21 mouse cellular contexts compared by ENCODE assay signal in the genomic region with DNA sequence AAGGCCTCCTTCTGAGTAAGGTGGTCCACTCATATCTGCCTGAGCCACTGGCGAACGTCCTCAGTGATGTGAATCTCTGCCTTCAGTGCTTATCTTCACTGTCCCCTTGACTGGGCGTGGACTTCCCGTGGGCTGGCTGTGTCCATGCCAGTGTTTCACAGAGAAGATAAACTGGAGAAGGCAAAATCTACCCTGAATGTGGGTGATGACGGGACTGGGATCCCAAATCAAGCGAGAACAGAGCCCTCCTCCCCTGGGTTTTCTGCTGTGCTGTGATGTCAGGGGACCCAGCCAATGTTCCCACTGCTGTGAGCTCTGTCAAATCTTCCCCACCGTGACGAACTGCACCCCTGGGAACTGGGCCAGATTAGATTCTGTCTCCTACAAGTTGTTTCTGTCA. TPM values are rescaled to one million over a fixed set of nuclear protein-coding genes. Genes with fewer than 3 reads are reported as not detected.
A peak's percentile ranks its signal among the peaks of the same experiment; 100 is the strongest.
DNase-seq lines count a peak whose midpoint lies in the region; ATAC-seq and TF ChIP-seq lines count a peak whose summit lies in the region.
"Had no signal": no experiment of that assay in that cellular context is flagged by ENCODE, and none has a peak within 500 bp of the region (broad histone marks: within the 10 kb centered on the region; RNA-seq: fewer than 3 reads in every experiment).

No protein-coding gene starts in this region.

- H3K9ac ChIP-seq in forebrain, embryonic 11.5 days (ENCODE audit: low read length): no peak overlapping the region
- no peak overlapping the region for H3K9ac ChIP-seq in forebrain, embryonic 16.5 days (replicated peaks; ENCODE audit: low read depth, low read length)
- peak overlapping the region; percentile 7; the same call in 1 of the 2 replicates for H3K9ac ChIP-seq in intestine, postnatal 0 days (ENCODE audit: low read depth, low read length)
- no peak overlapping the region for H3K9ac ChIP-seq in intestine, embryonic 16.5 days (ENCODE audit: low read depth, low read length)
- H3K9ac ChIP-seq in lung, embryonic 15.5 days: no peak overlapping the region
- H3K9ac ChIP-seq: forebrain, embryonic 13.5 days had no signal

- H3K4me3 ChIP-seq in forebrain, embryonic 11.5 days (ENCODE audit: low read depth, low read length): no peak overlapping the region
- no peak overlapping the region for H3K4me3 ChIP-seq in forebrain, embryonic 16.5 days (replicated peaks; ENCODE audit: low read length)
- H3K4me3 ChIP-seq in intestine, postnatal 0 days (ENCODE audit: low read depth, low read length): no peak overlapping the region
- H3K4me3 ChIP-seq in intestine, embryonic 16.5 days (ENCODE audit: low read length): no peak overlapping the region
- H3K4me3 ChIP-seq in lung, embryonic 15.5 days: no peak overlapping the region
- H3K4me3 ChIP-seq: forebrain, embryonic 13.5 days; megakaryocyte, embryonic 14.5 days had no signal

- WGBS in forebrain, embryonic 11.5 days: 80% methylated on average over 8 of the region's 8 CpGs
- WGBS in forebrain, embryonic 16.5 days: 67% methylated on average over 8 of the region's 8 CpGs
- WGBS in intestine, postnatal 0 days: 65% methylated on average over 8 of the region's 8 CpGs
- WGBS in intestine, embryonic 16.5 days: 66% methylated on average over 8 of the region's 8 CpGs
- WGBS in lung, embryonic 15.5 days: 44% methylated on average over 8 of the region's 8 CpGs

- no peak for TF ChIP-seq CTCF in intestine, postnatal 0 days (IDR thresholded peaks at IDR 0.05; ENCODE audit: low read depth)

- peak; percentile 29 for DNase-seq in forebrain, embryonic 11.5 days (ENCODE audit: low spot score)
- DNase-seq in neural tube, embryonic 10.5 days (ENCODE audit: extremely low spot score, low spot score): no peak
- DNase-seq: kidney, adult 9 months; kidney, postnatal 4 days; thymus, adult 2 months had no signal

- no peak overlapping the region for H3K4me2 ChIP-seq in forebrain, embryonic 11.5 days (ENCODE audit: low read depth, low read length, severe bottlenecking)
- no peak overlapping the region for H3K4me2 ChIP-seq in forebrain, embryonic 16.5 days (ENCODE audit: low read length)
- no peak overlapping the region for H3K4me2 ChIP-seq in intestine, postnatal 0 days (replicated peaks; ENCODE audit: low read depth)
- no peak overlapping the region for H3K4me2 ChIP-seq in intestine, embryonic 16.5 days (ENCODE audit: low read depth, low read length)
- no peak overlapping the region for H3K4me2 ChIP-seq in lung, embryonic 15.5 days
- H3K4me2 ChIP-seq: forebrain, embryonic 13.5 days had no signal

- no peak overlapping the region for H3K27ac ChIP-seq in forebrain, embryonic 11.5 days (ENCODE audit: low read depth, low read length)
- H3K27ac ChIP-seq in forebrain, embryonic 16.5 days (ENCODE audit: low read length): no peak overlapping the region
- H3K27ac ChIP-seq in intestine, postnatal 0 days (ENCODE audit: low read depth, low read length): no peak overlapping the region
- H3K27ac ChIP-seq in intestine, embryonic 16.5 days (ENCODE audit: low read length): no peak overlapping the region
- H3K27ac ChIP-seq in lung, embryonic 15.5 days: no peak overlapping the region
- H3K27ac ChIP-seq: forebrain, embryonic 13.5 days had no signal

- H3K36me3 ChIP-seq in forebrain, embryonic 11.5 days (ENCODE audit: control insufficient read depth, insufficient read depth, low read length): no peaks in the 10 kb centered on the region
- no peaks in the 10 kb centered on the region for H3K36me3 ChIP-seq in forebrain, embryonic 16.5 days (ENCODE audit: control insufficient read depth, insufficient read depth)
- no peaks in the 10 kb centered on the region for H3K36me3 ChIP-seq in intestine, postnatal 0 days (ENCODE audit: control insufficient read depth, insufficient read depth)
- no peaks in the 10 kb centered on the region for H3K36me3 ChIP-seq in intestine, embryonic 16.5 days (ENCODE audit: control insufficient read depth, insufficient read depth, low read length)
- H3K36me3 ChIP-seq in lung, embryonic 15.5 days: no peaks in the 10 kb centered on the region
- H3K36me3 ChIP-seq: G1E had no signal

- no peaks in the 10 kb centered on the region for H3K9me3 ChIP-seq in forebrain, embryonic 11.5 days (ENCODE audit: control insufficient read depth, low read length)
- no peaks in the 10 kb centered on the region for H3K9me3 ChIP-seq in forebrain, embryonic 16.5 days (ENCODE audit: control insufficient read depth, low read length)
- H3K9me3 ChIP-seq in intestine, postnatal 0 days (ENCODE audit: control insufficient read depth): no peaks in the 10 kb centered on the region
- no peaks in the 10 kb centered on the region for H3K9me3 ChIP-seq in intestine, embryonic 16.5 days (ENCODE audit: control insufficient read depth, low read length)
- H3K9me3 ChIP-seq in lung, embryonic 15.5 days: no peaks in the 10 kb centered on the region
- H3K9me3 ChIP-seq: forebrain, embryonic 13.5 days had no signal

- ATAC-seq in forebrain, embryonic 11.5 days (replicated peaks; ENCODE audit: low FRiP score): no peak
- ATAC-seq in forebrain, embryonic 16.5 days: no peak
- ATAC-seq in intestine, postnatal 0 days: no peak
- ATAC-seq in intestine, embryonic 16.5 days: no peak
- peak; percentile 62; the same call in 1 of the 2 replicates for ATAC-seq in lung, embryonic 15.5 days (ENCODE audit: borderline replicate concordance, extremely low read depth, low FRiP score, low TSS enrichment)
- ATAC-seq in megakaryocyte progenitor cell, adult 5-6 weeks (replicated peaks; ENCODE audit: poor library complexity): peak; percentile 77
- ATAC-seq in erythroid progenitor cell, adult 5-6 weeks (replicated peaks; ENCODE audit: low FRiP score, poor library complexity, severe bottlenecking): no peak
- ATAC-seq: CD4-positive, CD25-positive, alpha-beta regulatory T cell, adult 4 months; forebrain, embryonic 13.5 days had no signal

- H3K4me1 ChIP-seq in forebrain, embryonic 11.5 days (replicated peaks; ENCODE audit: control insufficient read depth, insufficient read depth, low read length): no peaks in the 10 kb centered on the region
- H3K4me1 ChIP-seq in forebrain, embryonic 16.5 days (replicated peaks; ENCODE audit: control insufficient read depth, insufficient read depth, low read length): no peaks in the 10 kb centered on the region
- H3K4me1 ChIP-seq in intestine, postnatal 0 days (replicated peaks; ENCODE audit: control insufficient read depth, insufficient read depth, low read length): 0 out of 2 replicates have a peak, but pooled peaks cover 6% of the 10 kb centered on the region
- H3K4me1 ChIP-seq in intestine, embryonic 16.5 days (ENCODE audit: control insufficient read depth, insufficient read depth, low read length): peaks cover 6% of the 10 kb centered on the region; the same call in 1 of the 2 replicates
- H3K4me1 ChIP-seq in lung, embryonic 15.5 days: peaks cover 17% of the 10 kb centered on the region; the same call in 1 of the 2 replicates
- H3K4me1 ChIP-seq: megakaryocyte, embryonic 14.5 days had no signal

- H3K27me3 ChIP-seq in forebrain, embryonic 11.5 days (ENCODE audit: control insufficient read depth, insufficient read depth, low read length): no peaks in the 10 kb centered on the region
- H3K27me3 ChIP-seq in forebrain, embryonic 16.5 days (replicated peaks; ENCODE audit: control insufficient read depth, insufficient read depth, low read length): no peaks in the 10 kb centered on the region
- H3K27me3 ChIP-seq in intestine, postnatal 0 days (replicated peaks; ENCODE audit: control insufficient read depth, insufficient read depth, low read length): no peaks in the 10 kb centered on the region
- H3K27me3 ChIP-seq in intestine, embryonic 16.5 days (replicated peaks; ENCODE audit: control insufficient read depth, insufficient read depth, low read length): no peaks in the 10 kb centered on the region
- no peaks in the 10 kb centered on the region for H3K27me3 ChIP-seq in lung, embryonic 15.5 days
- H3K27me3 ChIP-seq: forebrain, embryonic 13.5 days had no signal

RNA-seq across cellular contexts. Expression of gene Lmntd1, which starts 46.8 kb away (rescaled TPM):
- polyA plus RNA-seq in forebrain, embryonic 11.5 days (2014; fragmentation: Nextera tagmentation; extraction: Ambion mirVana): 0.31 and 0.33 TPM in 2 replicates
- 0.70 and 0.73 TPM in 2 replicates for polyA plus RNA-seq in forebrain, embryonic 16.5 days (2015; fragmentation: Nextera tagmentation; extraction: Ambion mirVana)
- 0.29 and 0.61 TPM in 2 replicates for polyA plus RNA-seq in intestine, postnatal 0 days (2015; fragmentation: Nextera tagmentation; extraction: Ambion mirVana)
- 0.54 and 0.75 TPM in 2 replicates for polyA plus RNA-seq in intestine, embryonic 16.5 days (2015; fragmentation: Nextera tagmentation; extraction: Ambion mirVana)
- 0.97 and 1.9 TPM in 2 replicates for polyA plus RNA-seq in lung, embryonic 15.5 days (2015; fragmentation: Nextera tagmentation; extraction: Ambion mirVana)
- total RNA-seq in megakaryocyte progenitor cell, adult 5-6 weeks (2015): not detected in 2 replicates
- not detected in 2 replicates for total RNA-seq in megakaryocyte progenitor cell, adult 5-6 weeks (2017)
- total RNA-seq in erythroid progenitor cell, adult 5-6 weeks (2015; ENCODE audit: low replicate concordance): not detected in 2 replicates
- total RNA-seq in erythroid progenitor cell, adult 5-6 weeks (2017; ENCODE audit: low replicate concordance): not detected in 2 replicates
- polyA plus RNA-seq: CD4-positive, CD25-positive, alpha-beta regulatory T cell, adult 4 months; G1E had no signal

RNA-seq across cellular contexts. Expression of gene Tuba3b, which starts 48.3 kb away (rescaled TPM):
- polyA plus RNA-seq in forebrain, embryonic 11.5 days (2014; fragmentation: Nextera tagmentation; extraction: Ambion mirVana): not detected in 2 replicates
- not detected in 2 replicates for polyA plus RNA-seq in forebrain, embryonic 16.5 days (2015; fragmentation: Nextera tagmentation; extraction: Ambion mirVana)
- not detected in 2 replicates for polyA plus RNA-seq in intestine, postnatal 0 days (2015; fragmentation: Nextera tagmentation; extraction: Ambion mirVana)
- polyA plus RNA-seq in intestine, embryonic 16.5 days (2015; fragmentation: Nextera tagmentation; extraction: Ambion mirVana): not detected in 2 replicates
- not detected in 2 replicates for polyA plus RNA-seq in lung, embryonic 15.5 days (2015; fragmentation: Nextera tagmentation; extraction: Ambion mirVana)
- not detected in 2 replicates for total RNA-seq in megakaryocyte progenitor cell, adult 5-6 weeks (2015)
- not detected in 2 replicates for total RNA-seq in megakaryocyte progenitor cell, adult 5-6 weeks (2017)
- not detected in 2 replicates for total RNA-seq in erythroid progenitor cell, adult 5-6 weeks (2015; ENCODE audit: low replicate concordance)
- total RNA-seq in erythroid progenitor cell, adult 5-6 weeks (2017; ENCODE audit: low replicate concordance): not detected in 2 replicates
- total RNA-seq: adrenal gland, postnatal 4 days; G1E; gastrocnemius, postnatal 4 days; layer of hippocampus, postnatal 14 days; left cerebral cortex, postnatal 10 days had no signal
- polyA plus RNA-seq: CD4-positive, CD25-positive, alpha-beta regulatory T cell, adult 4 months; forebrain, embryonic 13.5 days; G1E; limb, embryonic 14.5 days; neural tube, embryonic 11.5 days had no signal

Comparison
In these comparisons a context has a peak if more than half of its experiments do, and no peak if none do; other contexts are left out.
1. ATAC-seq: peak in lung, embryonic 15.5 days (single experiment) and megakaryocyte progenitor cell, adult 5-6 weeks (single experiment); none in forebrain, embryonic 11.5 days (single experiment), forebrain, embryonic 16.5 days (single experiment), intestine, postnatal 0 days (single experiment), intestine, embryonic 16.5 days (single experiment) and erythroid progenitor cell, adult 5-6 weeks (single experiment).